Mouse (Mus musculus): ENCODE measurements at regions not wholly inside any gene's neighbourhood (a gene's known extent, or its start where the extent isn't known, plus 50 kb on each side); places are given as distances from the start of the nearest gene placed in this dataset.

- no peak for DNase-seq (ENCODE audit: extremely low read depth, insufficient read length, low spot score)
These were observed 132.6 kb upstream of the Jade1 start for GRCm38 (mm10) chr3:41422615-41423579.

DNA sequence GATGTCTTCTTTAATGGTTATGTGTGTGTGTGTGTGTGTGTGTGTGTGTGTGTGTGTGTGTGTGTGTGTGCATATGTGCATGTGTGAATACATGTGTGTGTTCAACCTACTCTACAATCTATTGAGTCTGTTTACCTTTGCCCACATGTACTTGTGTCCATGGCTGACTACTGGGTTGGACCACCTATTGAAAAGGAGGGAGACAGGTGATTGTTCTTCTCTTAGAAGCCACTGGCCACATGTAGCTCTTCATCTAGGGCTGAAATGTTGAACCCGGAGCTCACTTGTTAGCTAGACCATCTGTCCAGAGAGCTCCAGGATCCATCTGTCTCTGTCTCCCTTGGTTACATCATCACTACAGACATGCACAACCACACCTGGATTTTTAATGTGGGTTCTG, 141.8 kb upstream of the Jade1 start:
- no peak for DNase-seq (ENCODE audit: extremely low read depth, insufficient read length, low spot score)

DNA sequence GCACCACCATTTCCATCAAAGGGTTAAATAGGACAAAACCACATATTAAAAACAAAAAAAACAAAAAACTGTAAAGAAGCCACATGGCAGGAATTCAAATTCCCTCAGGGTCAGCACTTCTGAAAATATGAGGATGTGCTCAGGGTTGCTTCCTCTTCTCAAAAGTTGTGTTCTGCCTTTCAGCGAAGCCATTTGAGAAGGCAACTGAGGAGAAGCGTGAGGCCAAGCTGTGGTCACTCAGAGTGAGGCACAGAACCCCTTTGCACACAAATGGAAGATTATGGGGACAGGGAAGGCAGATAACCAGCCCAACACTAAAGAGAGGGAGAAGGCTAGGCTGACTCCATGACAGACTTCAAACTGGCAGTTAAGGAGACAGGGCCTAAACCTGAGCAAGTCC, 142.8 kb upstream of the Jade1 start:
- no peak for DNase-seq (ENCODE audit: extremely low read depth, insufficient read length, low spot score)

GRCm38 (mm10) chr3:41408821-41409737, 146.5 kb upstream of the Jade1 start:
- no peak for DNase-seq (ENCODE audit: extremely low read depth, insufficient read length, low spot score)

DNA sequence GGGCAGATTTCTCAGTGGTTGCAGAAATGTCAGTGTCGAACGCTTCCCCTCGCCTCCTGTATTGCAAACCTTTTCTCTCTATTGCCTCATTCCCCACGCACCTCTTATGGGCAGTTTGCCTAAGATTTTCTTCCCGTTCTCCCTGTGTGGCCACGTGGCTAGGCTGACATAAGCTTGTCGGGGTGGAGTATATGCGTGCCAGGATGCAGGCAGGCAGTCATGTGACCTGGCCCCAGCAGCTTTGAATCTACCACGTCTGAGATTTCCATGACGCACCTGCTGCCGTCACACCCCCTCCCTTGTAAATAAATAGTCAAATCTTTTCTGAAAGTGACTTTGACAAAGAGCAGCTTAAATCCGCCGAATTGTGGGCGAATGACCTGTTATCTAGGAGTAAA, 147.1 kb upstream of the Jade1 start:
- peak; percentile 20 for DNase-seq (ENCODE audit: extremely low read depth, insufficient read length, low spot score)

DNA sequence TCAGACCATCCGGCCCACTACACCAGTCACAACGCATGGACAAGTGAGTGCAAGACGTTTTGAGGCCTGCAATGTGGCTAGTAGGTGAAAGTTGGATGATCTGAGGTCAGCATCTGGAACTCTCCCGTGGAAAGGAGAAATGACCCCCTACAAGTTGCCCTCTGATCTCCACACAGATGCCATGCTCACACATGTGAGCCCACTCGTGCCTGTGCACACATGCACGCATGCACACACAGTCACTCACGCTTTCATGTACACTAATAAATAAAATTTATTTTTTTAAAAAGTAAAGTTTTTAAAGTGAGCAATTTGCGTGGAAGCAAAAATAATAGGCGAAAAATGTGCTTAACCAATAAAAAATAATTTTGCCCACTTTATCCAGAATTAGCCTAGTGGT, 147.5 kb upstream of the Jade1 start:
- DNase-seq (ENCODE audit: extremely low read depth, insufficient read length, low spot score): no peak

DNA sequence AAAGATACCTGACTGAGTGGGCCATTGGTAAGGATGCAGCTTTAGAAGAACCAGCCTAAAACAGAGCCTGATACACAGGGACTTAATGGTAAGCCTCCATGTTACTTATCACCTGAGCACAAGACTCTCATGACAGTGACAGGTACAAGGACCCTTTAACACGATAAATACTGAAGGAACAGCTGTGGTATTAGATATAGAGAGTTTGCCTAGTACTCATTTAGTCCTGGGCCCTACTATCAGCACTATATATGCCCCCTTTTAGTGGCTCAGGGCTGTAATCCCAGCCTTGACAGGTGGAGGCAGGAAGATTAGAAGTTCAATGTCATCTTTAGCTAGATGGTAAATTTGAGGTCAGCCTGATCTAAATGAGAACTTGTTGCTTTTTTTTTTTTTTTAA, 148.0 kb upstream of the Jade1 start:
- no peak for DNase-seq (ENCODE audit: extremely low read depth, insufficient read length, low spot score)

DNA sequence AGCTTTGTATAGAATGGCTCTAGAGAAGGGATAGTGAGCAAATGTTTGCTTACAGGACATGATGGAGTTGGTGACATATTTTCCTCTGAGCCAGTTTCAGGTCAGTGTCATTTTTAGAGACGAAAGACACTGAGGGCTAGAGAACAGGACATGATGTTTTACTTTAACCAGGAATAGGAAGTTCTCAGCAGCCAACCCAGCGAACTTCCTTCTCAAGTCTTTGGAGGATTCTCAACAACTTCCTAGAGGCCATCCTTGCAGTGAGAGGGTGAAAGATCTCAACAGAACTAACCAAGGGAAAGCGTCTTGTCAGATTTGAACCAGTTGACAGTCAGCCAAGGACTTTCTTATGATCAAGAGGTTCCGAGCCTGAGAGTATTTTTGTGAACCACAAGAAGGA, 153.7 kb upstream of the Jade1 start:
- DNase-seq (ENCODE audit: extremely low read depth, insufficient read length, low spot score): no peak

- no peak for DNase-seq (ENCODE audit: extremely low read depth, insufficient read length, low spot score)
These were observed 165.7 kb upstream of the Jade1 start for GRCm38 (mm10) chr3:41389868-41390267.

GRCm38 (mm10) chr3:41387469-41388212, 167.9 kb upstream of the Jade1 start:
- no peak for DNase-seq (ENCODE audit: extremely low read depth, insufficient read length, low spot score)

GRCm38 (mm10) chr3:41386299-41386698, 169.2 kb upstream of the Jade1 start:
- DNase-seq (ENCODE audit: extremely low read depth, insufficient read length, low spot score): no peak

- no peak for DNase-seq (ENCODE audit: extremely low read depth, insufficient read length, low spot score)
These were observed 171.1 kb upstream of the Jade1 start for GRCm38 (mm10) chr3:41384410-41384809.

GRCm38 (mm10) chr3:41378576-41378975, 177.0 kb upstream of the Jade1 start:
- no peak for DNase-seq (ENCODE audit: extremely low read depth, insufficient read length, low spot score)

DNA sequence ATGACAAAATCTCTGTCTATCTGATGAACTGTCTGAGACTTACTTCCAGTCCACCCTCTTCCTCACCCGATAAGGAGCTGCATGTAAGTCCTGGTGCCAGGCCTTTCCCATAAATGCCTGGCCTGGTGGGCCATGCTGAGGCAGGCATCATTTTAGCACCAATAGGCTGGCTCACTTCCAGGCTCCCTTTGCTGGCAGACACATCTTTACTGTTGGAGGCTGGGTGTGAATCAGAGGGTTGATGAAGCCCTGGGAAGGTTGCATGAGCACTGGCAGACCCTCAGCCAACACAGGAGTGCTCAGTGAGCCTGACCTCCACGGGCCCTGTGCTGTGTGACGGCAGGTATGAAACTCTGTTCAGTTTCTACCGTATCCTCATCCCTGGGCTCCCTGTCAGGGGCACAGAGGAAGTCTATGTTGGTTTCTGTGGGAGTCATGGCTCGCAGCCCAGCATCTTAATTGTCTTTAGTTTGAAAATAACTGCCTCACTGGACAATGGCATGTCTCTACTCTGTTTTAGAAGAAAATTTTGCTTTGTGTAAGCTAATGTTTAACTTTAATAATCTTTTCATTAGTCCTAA, 177.6 kb upstream of the Jade1 start:
- peak; percentile 30 for DNase-seq (ENCODE audit: extremely low read depth, insufficient read length, low spot score)

- DNase-seq (ENCODE audit: extremely low read depth, insufficient read length, low spot score): peak; percentile 23
These were observed 178.5 kb upstream of the Jade1 start for GRCm38 (mm10) chr3:41376848-41377582.

DNA sequence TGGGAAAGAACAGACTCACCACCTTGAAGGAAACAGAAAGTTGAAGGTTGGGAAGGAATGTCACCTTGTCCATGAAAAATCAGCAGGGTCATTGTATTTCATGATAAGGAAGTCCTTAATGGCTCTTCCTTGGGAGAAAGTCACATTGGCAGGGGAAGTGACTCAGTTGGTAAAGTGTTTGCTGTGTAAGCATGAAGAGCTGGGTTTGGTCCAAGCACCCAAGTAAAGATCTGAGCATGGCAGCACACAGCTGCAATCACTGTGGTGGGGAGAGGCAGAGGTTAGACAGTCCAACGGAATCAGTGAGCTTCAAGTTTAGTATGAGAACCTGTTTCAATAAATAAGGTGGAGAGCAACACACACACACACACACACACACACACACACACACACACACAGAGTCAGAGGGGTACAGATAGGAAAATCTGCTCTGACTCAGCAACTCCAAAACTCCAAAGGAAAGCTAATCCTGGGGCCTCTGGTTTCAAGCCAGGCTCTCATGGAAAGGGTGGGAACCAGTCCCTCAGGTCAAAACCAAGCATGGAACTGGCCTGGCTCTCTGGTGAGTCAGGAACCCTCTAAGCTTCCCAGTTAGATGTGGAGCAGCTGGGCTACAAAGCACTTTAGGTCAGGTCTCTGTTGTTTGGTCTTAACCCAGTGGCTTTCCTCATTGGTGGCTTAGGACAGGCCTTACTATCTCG, 180.2 kb upstream of the Jade1 start:
- peak; percentile 52 for DNase-seq (ENCODE audit: extremely low read depth, insufficient read length, low spot score)

GRCm38 (mm10) chr3:41373198-41373597, 182.3 kb upstream of the Jade1 start:
- no peak for DNase-seq (ENCODE audit: extremely low read depth, insufficient read length, low spot score)

- peak; percentile 18 for DNase-seq (ENCODE audit: extremely low read depth, insufficient read length, low spot score)
These were observed 187.0 kb upstream of the Jade1 start for GRCm38 (mm10) chr3:41368351-41369101.

Measured in 3134 (cell line).